Mouse (Mus musculus) liver, embryonic 14.5 days (tissue): Measurements from ENCODE around the gene Ctf2. TPM values are rescaled to one million over a fixed set of nuclear protein-coding genes. Genes with fewer than 3 reads are reported as not detected.
A peak's percentile ranks its signal among the peaks of the same experiment; 100 is the strongest.

ENCODE experiments used
- ATAC-seq: fragments of 200-750 bp; cut with Nextera tagmentation; 2 replicates; pipeline ENCODE4 v1.8.0; 2017; ENCODE audit warnings: moderate number of reproducible peaks, mild to moderate bottlenecking, moderate library complexity; ENCODE audit not compliant: insufficient read depth
- DNase-seq, 3 experiments: peaks; one replicate each; pipeline ENCODE4 v3.0.0-alpha.2; 2012 to 2013; ENCODE audit warnings: low read depth in 3 of 3, low spot score in 3 of 3
- H3K27ac ChIP-seq: fragments of 300-500 bp; sonication (generic); 2 replicates; pipeline ENCODE4 v1.5.1; 2014; ENCODE audit warnings: moderate library complexity, mild to moderate bottlenecking, control low read depth, inconsistent platforms
- H3K27me3 ChIP-seq: fragments of 300-500 bp; sonication (generic); 2 replicates; pipeline ENCODE4 v1.6.1; 2014; ENCODE audit warnings: mild to moderate bottlenecking, low read length, moderate library complexity; ENCODE audit not compliant: control insufficient read depth, insufficient read depth
- H3K36me3 ChIP-seq: fragments of 300-500 bp; sonication (generic); replicated peaks from 2 replicates; pipeline ENCODE4 v1.6.1; 2014; ENCODE audit warnings: low read depth; ENCODE audit not compliant: control insufficient read depth, insufficient read depth
- H3K4me1 ChIP-seq, 2 experiments: fragments of 200-500 bp in 1 of 2; fragments of 300-500 bp in 1 of 2; sonication (generic) in 1 of 2; replicated peaks; 2 replicates each; pipeline ENCODE4 v1.6.1; 2012 to 2014; ENCODE audit warnings: antibody characterized with exemption in 1 of 2, inconsistent platforms in 1 of 2, low read length in 1 of 2; ENCODE audit not compliant: control insufficient read depth in 2 of 2, insufficient read depth in 2 of 2
- H3K4me2 ChIP-seq: fragments of 300-500 bp; sonication (generic); 2 replicates; pipeline ENCODE4 v1.6.1; 2014; ENCODE audit warnings: low read depth, mild to moderate bottlenecking, control low read depth, moderate library complexity
- H3K4me3 ChIP-seq, 2 experiments: fragments of 200-500 bp in 1 of 2; fragments of 300-500 bp in 1 of 2; sonication (generic) in 1 of 2; 2 replicates each; pipeline ENCODE4 v1.5.1; 2012 to 2014; ENCODE audit warnings: low read depth in 2 of 2, low read length in 2 of 2, mild to moderate bottlenecking in 2 of 2, control low read depth in 1 of 2, inconsistent platforms in 1 of 2, moderate library complexity in 1 of 2; ENCODE audit not compliant: insufficient read depth in 1 of 2
- H3K9ac ChIP-seq: fragments of 300-500 bp; sonication (generic); replicated peaks from 2 replicates; pipeline ENCODE4 v1.6.1; 2014; ENCODE audit warnings: mild to moderate bottlenecking, control low read depth, moderate library complexity
- H3K9me3 ChIP-seq: fragments of 300-500 bp; sonication (generic); 2 replicates; pipeline ENCODE4 v1.6.1; 2016; ENCODE audit warnings: low read length, mixed read lengths; ENCODE audit not compliant: control insufficient read depth
- CTCF ChIP-seq: IDR thresholded peaks from 2 replicates; pipeline ENCODE4 v1.5.1; 2016; ENCODE audit warnings: antibody characterized with exemption, low read depth, control low read depth
- EP300 ChIP-seq: IDR thresholded peaks from 2 replicates; pipeline ENCODE4 v1.6.1; 2016; ENCODE audit warnings: antibody characterized with exemption, low read depth
- WGBS: fragments of 180-500 bp; shearing (Covaris S2); extraction: QIAGEN DNeasy Blood & Tissue Kit; methylation state at CpG from one replicate; pipeline ENCODE4 v1.1.7; 2014; ENCODE audit not compliant: insufficient replicate concordance; 5-methylcytosine and 5-hydroxymethylcytosine counted together
- polyA plus RNA-seq, 2 experiments: library from polyadenylated mRNA; depleted of rRNA in 1 of 2; stranded (reverse) in 1 of 2; unstranded in 1 of 2; fragments of >200 nt; fragmentation: Nextera tagmentation in 1 of 2; extraction: Ambion mirVana in 1 of 2; gene quantifications; 2 replicates each; pipeline versions ENCODE4 v1.2.1 to v1.2.3; 2012 to 2014

The Ctf2 gene
- polyA plus RNA-seq, 2 experiments = 0.05 TPM; not detected in 1

GRCm38 (mm10) chr7:127745652-127746493 is 13.9 kb upstream of the Ctf2 start:
- Histone ChIP-seq H3K9me3 (no peaks in the 10 kb centered on the region), H3K9ac (peak overlapping the region; percentile 83), H3K27ac (peak overlapping the region; percentile 78), H3K27me3 (no peaks in the 10 kb centered on the region), H3K4me3 (peak overlapping the region; percentile 75 to 87), H3K4me2 (peak overlapping the region; percentile 92), H3K4me1 (peaks cover 0 to 7% of the 10 kb centered on the region in 2 experiments; a peak in 3 of 4 replicates), H3K36me3 (no peaks in the 10 kb centered on the region)
- under 1% methylated on average over 39 of the region's 39 CpGs for WGBS
- DNase-seq = peak; percentile 61 to 76 (median 72)
- ATAC-seq = peak; percentile 73
- TF ChIP-seq EP300 (no peak), CTCF (no peak)

GRCm38 (mm10) chr7:127745251-127745651 is 13.3 kb upstream of the Ctf2 start:
- H3K36me3 ChIP-seq = no peaks in the 10 kb centered on the region
- H3K4me2 ChIP-seq = peak overlapping the region; percentile 92
- peak overlapping the region; percentile 75 to 87 for H3K4me3 ChIP-seq
- peak overlapping the region; percentile 83 for H3K9ac ChIP-seq
- no peaks in the 10 kb centered on the region for H3K27me3 ChIP-seq
- H3K4me1 ChIP-seq = peaks cover 0 to 7% of the 10 kb centered on the region in 2 experiments; a peak in 3 of 4 replicates
- TF ChIP-seq CTCF = no peak
- no peak for TF ChIP-seq EP300
- ATAC-seq (peak; percentile 80), DNase-seq (peak; percentile 79 to 89 (median 85))
- H3K9me3 ChIP-seq = no peaks in the 10 kb centered on the region
- under 1% methylated on average over 19 of the region's 19 CpGs for WGBS
- H3K27ac ChIP-seq = peak overlapping the region; percentile 78

- Histone ChIP-seq H3K27me3 (no peaks in the 10 kb centered on the region), H3K9me3 (no peaks in the 10 kb centered on the region), H3K4me2 (peak within 1 kb of the TSS; percentile 92), H3K27ac (peak within 1 kb of the TSS; percentile 78), H3K4me1 (peaks cover 0 to 7% of the 10 kb centered on the region in 2 experiments; a peak in 3 of 4 replicates), H3K36me3 (no peaks in the 10 kb centered on the region), H3K9ac (peak within 1 kb of the TSS; percentile 83), H3K4me3 (peak within 1 kb of the TSS; percentile 75 to 87)
- TF ChIP-seq EP300 (no peak), CTCF (peak; percentile 71)
- DNase-seq = peak in 2 of 3 experiments; percentile 47 to 57
- under 1% methylated on average over 26 of the region's 26 CpGs for WGBS
- no peak for ATAC-seq
Observed at GRCm38 (mm10) chr7:127744366-127745045, 12.5 kb upstream of the Ctf2 start, which contains the start of gene Fbxl19. TSS of gene Fbxl19 (plus strand) at chr7:127744543.

- no peak overlapping the region for H3K4me2 ChIP-seq
- no peaks in the 10 kb centered on the region for H3K27me3 ChIP-seq
- no peak overlapping the region for H3K27ac ChIP-seq
- no peaks in the 10 kb centered on the region for H3K4me1 ChIP-seq
- no peaks in the 10 kb centered on the region for H3K9me3 ChIP-seq
- no peak overlapping the region for H3K9ac ChIP-seq
- no peak for ATAC-seq
- no peak for DNase-seq
- TF ChIP-seq EP300 (no peak), CTCF (no peak)
- 47% methylated on average over 4 of the region's 4 CpGs for WGBS
- no peaks in the 10 kb centered on the region for H3K36me3 ChIP-seq
- no peak overlapping the region for H3K4me3 ChIP-seq
Observed at GRCm38 (mm10) chr7:127730170-127730569, 1.8 kb downstream of the Ctf2 start.

- Histone ChIP-seq H3K9ac (no peak overlapping the region), H3K4me2 (no peak overlapping the region), H3K27me3 (no peaks in the 10 kb centered on the region), H3K4me3 (no peak overlapping the region), H3K27ac (no peak overlapping the region), H3K4me1 (no peaks in the 10 kb centered on the region), H3K36me3 (no peaks in the 10 kb centered on the region), H3K9me3 (no peaks in the 10 kb centered on the region)
- ATAC-seq = no peak
- no peak for DNase-seq
- 56% methylated on average over 7 of the region's 7 CpGs for WGBS
- TF ChIP-seq EP300 = no peak
- peak; percentile 47; the same call in 1 of the 2 replicates for TF ChIP-seq CTCF
Observed at GRCm38 (mm10) chr7:127727898-127728297, 4.1 kb downstream of the Ctf2 start.
